Mouse (Mus musculus) testis, adult 10 weeks (tissue): ENCODE measurements around the gene Gm17019. TPM values are rescaled to one million over a fixed set of nuclear protein-coding genes. Genes with fewer than 3 reads are reported as not detected.

Experiments
- polyA plus RNA-seq: library from polyadenylated mRNA; stranded (reverse); fragments of 350-450 nt; fragmentation: Illumina TruSeq; extraction: RNeasy Lipid Tissue Mini Kit (QIAGEN cat#74804); gene quantifications from one replicate; pipeline ENCODE4 v1.2.3, GENCODE M21; 2014; ENCODE audit warnings: low read depth, low replicate concordance

Gm17019 gene
- 12.8 TPM for polyA plus RNA-seq

GRCm38 (mm10) chr5:15032898-15033297, at the start of gene Gm17019:
Gene Gm17019, minus strand, starts transcription at chr5:15032998.

Other genes starting within 250 kb of the Gm17019 start
- 11.0 TPM for gene Gm9758, start 118.1 kb downstream of the Gm17019 start, polyA plus RNA-seq
- 5.0 TPM for gene Speer4e, start 94.6 kb downstream of the Gm17019 start, polyA plus RNA-seq
- gene Gm10354, start 54.1 kb downstream of the Gm17019 start, polyA plus RNA-seq, result 14.4 TPM